Mouse (Mus musculus): ENCODE data around the gene Ppp4r3b.
A peak's percentile ranks its signal among the peaks of the same experiment; 100 is the strongest.

Ppp4r3b gene

GRCm38 (mm10) chr11:29238551-29238950, 65.9 kb downstream of the Ppp4r3b start:
- no peak for DNase-seq

GRCm38 (mm10) chr11:29239353-29239752, 66.7 kb downstream of the Ppp4r3b start:
- DNase-seq = no peak

- no peak for DNase-seq
Measured at GRCm38 (mm10) chr11:29241961-29242360, 69.3 kb downstream of the Ppp4r3b start.

- no peak for DNase-seq
Measured at GRCm38 (mm10) chr11:29245988-29246387, 73.3 kb downstream of the Ppp4r3b start.

GRCm38 (mm10) chr11:29246883-29247650, 74.4 kb downstream of the Ppp4r3b start, which contains the start of gene Cfap36:
Cfap36 (minus strand) TSS chr11:29247409.
- DNase-seq = peak; percentile 90

GRCm38 (mm10) chr11:29247725-29248124, 75.0 kb downstream of the Ppp4r3b start:
- no peak for DNase-seq

- DNase-seq = no peak
Measured at GRCm38 (mm10) chr11:29248386-29248785, 75.7 kb downstream of the Ppp4r3b start.

GRCm38 (mm10) chr11:29254643-29255042, 82.0 kb downstream of the Ppp4r3b start:
- DNase-seq = no peak

- no peak for DNase-seq
Measured at GRCm38 (mm10) chr11:29267824-29268223, 95.1 kb downstream of the Ppp4r3b start.
